ENCODE assay signal across 21 mouse cellular contexts in genomic region chr2:169924177-169924810, GRCm38 (mm10).
DNase-seq lines count a peak whose midpoint lies in the region; ATAC-seq and TF ChIP-seq lines count a peak whose summit lies in the region.
"Had no signal": no experiment of that assay in that cellular context is flagged by ENCODE, and none has a peak within 500 bp of the region (broad histone marks: within the 10 kb centered on the region; RNA-seq: fewer than 3 reads in every experiment).

No protein-coding gene starts in this region.

- no peaks in the 10 kb centered on the region for H3K9me3 ChIP-seq in lung, embryonic 15.5 days
- H3K9me3 ChIP-seq in embryonic facial prominence, embryonic 15.5 days (replicated peaks), result no peaks in the 10 kb centered on the region
- H3K9me3 ChIP-seq: forebrain, embryonic 12.5 days; hindbrain, embryonic 12.5 days; limb, embryonic 15.5 days; midbrain, embryonic 13.5 days; neural tube, embryonic 12.5 days had no signal

- no peak overlapping the region for H3K9ac ChIP-seq in lung, embryonic 15.5 days
- no peak overlapping the region for H3K9ac ChIP-seq in embryonic facial prominence, embryonic 15.5 days
- H3K9ac ChIP-seq: forebrain, embryonic 12.5 days; hindbrain, embryonic 12.5 days; limb, embryonic 15.5 days; midbrain, embryonic 13.5 days; neural tube, embryonic 12.5 days had no signal

- no peaks in the 10 kb centered on the region for H3K27me3 ChIP-seq in kidney, adult 2 months (replicated peaks; ENCODE audit: control insufficient read depth, insufficient read depth, low read length)
- H3K27me3 ChIP-seq in lung, embryonic 15.5 days, result no peaks in the 10 kb centered on the region
- H3K27me3 ChIP-seq in embryonic facial prominence, embryonic 15.5 days, result no peaks in the 10 kb centered on the region
- H3K27me3 ChIP-seq: CH12.LX; hindbrain, embryonic 12.5 days; limb, embryonic 15.5 days; midbrain, embryonic 13.5 days; neural tube, embryonic 12.5 days had no signal

- ATAC-seq in lung, embryonic 15.5 days (ENCODE audit: borderline replicate concordance, extremely low read depth, low FRiP score, low TSS enrichment), result peak; percentile 72; the same call in 1 of the 2 replicates
- ATAC-seq in embryonic facial prominence, embryonic 15.5 days (ENCODE audit: insufficient number of reproducible peaks, low FRiP score, low TSS enrichment, low read depth), result 0 out of 2 replicates have a peak, but pooled peaks have one; percentile 43
- ATAC-seq: inflammation-experienced regulatory T-cells, adult 6 months; midbrain, embryonic 13.5 days had no signal

- no peaks in the 10 kb centered on the region for H3K36me3 ChIP-seq in kidney, adult 2 months (ENCODE audit: control insufficient read depth, insufficient read depth, low read length)
- no peaks in the 10 kb centered on the region for H3K36me3 ChIP-seq in lung, embryonic 15.5 days
- H3K36me3 ChIP-seq in embryonic facial prominence, embryonic 15.5 days, result no peaks in the 10 kb centered on the region
- H3K36me3 ChIP-seq: forebrain, embryonic 12.5 days; hindbrain, embryonic 12.5 days; limb, embryonic 15.5 days; midbrain, embryonic 13.5 days; neural tube, embryonic 12.5 days had no signal

- no peak for TF ChIP-seq POLR2A in kidney, adult 2 months (IDR thresholded peaks at IDR 0.05; ENCODE audit: low read depth, low read length)

- 56% methylated on average over 8 of the region's 8 CpGs for WGBS in kidney, adult 2 months
- 49% methylated on average over 8 of the region's 8 CpGs for WGBS in lung, embryonic 15.5 days
- WGBS in embryonic facial prominence, embryonic 15.5 days, result 42% methylated on average over 8 of the region's 8 CpGs

- H3K4me1 ChIP-seq in kidney, adult 2 months (ENCODE audit: control insufficient read depth, insufficient read depth, low read length), result peaks cover 5% of the 10 kb centered on the region
- H3K4me1 ChIP-seq in lung, embryonic 15.5 days, result peaks cover 13% of the 10 kb centered on the region
- H3K4me1 ChIP-seq in embryonic facial prominence, embryonic 15.5 days, result peaks cover 7% of the 10 kb centered on the region; the same call in 1 of the 2 replicates

- peak; percentile 57 to 65 for DNase-seq in cerebellum, postnatal 25 days
- DNase-seq in cerebellum, adult 9-10 months, result no peak
- DNase-seq in kidney, adult 2 months, result peak; percentile 27
- no peak for DNase-seq in kidney, adult 8-10 months
- no peak for DNase-seq in lung, postnatal 25 days (ENCODE audit: low spot score)
- DNase-seq in heart, adult 8-10 months (ENCODE audit: low spot score), result no peak
- DNase-seq: adrenal gland, postnatal 14 days; cerebellum, adult 11 months; layer of hippocampus, postnatal 36 days; right cerebral cortex, adult 18-20 months had no signal

- TF ChIP-seq CTCF in kidney, adult 2 months (conservative IDR thresholded peaks at IDR 0.05; ENCODE audit: insufficient read depth, insufficient read length, low read depth, low read length), result no peak

- no peak overlapping the region for H3K4me3 ChIP-seq in kidney, adult 2 months (ENCODE audit: insufficient read depth, low read depth, low read length)
- no peak overlapping the region for H3K4me3 ChIP-seq in lung, embryonic 15.5 days
- no peak overlapping the region for H3K4me3 ChIP-seq in embryonic facial prominence, embryonic 15.5 days (replicated peaks)
- H3K4me3 ChIP-seq: forebrain, embryonic 12.5 days; hindbrain, embryonic 12.5 days; limb, embryonic 15.5 days; midbrain, embryonic 13.5 days; neural tube, embryonic 12.5 days had no signal

- no peak overlapping the region for H3K27ac ChIP-seq in kidney, adult 2 months (ENCODE audit: insufficient read depth, low read depth, low read length)
- H3K27ac ChIP-seq in lung, embryonic 15.5 days, result no peak overlapping the region
- no peak overlapping the region for H3K27ac ChIP-seq in embryonic facial prominence, embryonic 15.5 days (replicated peaks)
- H3K27ac ChIP-seq: forebrain, embryonic 12.5 days; hindbrain, embryonic 12.5 days; limb, embryonic 15.5 days; midbrain, embryonic 13.5 days; neural tube, embryonic 12.5 days; stomach, postnatal 0 days had no signal

- H3K4me2 ChIP-seq in lung, embryonic 15.5 days, result no peak overlapping the region
- no peak overlapping the region for H3K4me2 ChIP-seq in embryonic facial prominence, embryonic 15.5 days (replicated peaks)
- H3K4me2 ChIP-seq: forebrain, embryonic 12.5 days; heart, embryonic 11.5 days; hindbrain, embryonic 12.5 days; limb, embryonic 15.5 days; midbrain, embryonic 13.5 days; neural tube, embryonic 12.5 days had no signal

Comparison
In these comparisons a context has a peak if more than half of its experiments do, and no peak if none do; other contexts are left out.
1. DNase-seq: peak in cerebellum, postnatal 25 days (2 of 2) and kidney, adult 2 months (single experiment); none in cerebellum, adult 9-10 months (single experiment), kidney, adult 8-10 months (0 of 2), lung, postnatal 25 days (single experiment) and heart, adult 8-10 months (single experiment).